Mouse (Mus musculus): Measurements from ENCODE around the gene Abcg8.

GRCm38 (mm10) chr17:84650302-84651017, 25.6 kb upstream of the Abcg8 start:
- no peak for TF ChIP-seq CTCF (IDR thresholded peaks at IDR 0.05 in 2 of 3, conservative IDR thresholded peaks at IDR 0.05 in 1 of 3; ENCODE audit: control insufficient read depth in 1 of 3, insufficient read depth in 1 of 3, low read depth in 2 of 3, low read length in 3 of 3, poor library complexity in 1 of 3, severe bottlenecking in 1 of 3)
- no peak for TF ChIP-seq GATA1 (IDR thresholded peaks at IDR 0.05; ENCODE audit: low read depth, low read length)
- TF ChIP-seq POLR2A (IDR thresholded peaks at IDR 0.05; ENCODE audit: control insufficient read depth in 1 of 2, insufficient read depth in 1 of 2, low read depth in 1 of 2, low read length in 2 of 2, poor library complexity in 1 of 2), result no peak

Data from MEL (cell line).